Mouse (Mus musculus) left cerebral cortex, adult 8-10 months (tissue): ENCODE data around the gene Gm20388. TPM values are rescaled to one million over a fixed set of nuclear protein-coding genes. Genes with fewer than 3 reads are reported as not detected.
"Not testable (repeated sequence)": the region's sequence is repeated elsewhere in the genome, so short reads cannot be mapped to it uniquely, and the experiment has no call there.

ENCODE experiments used
- DNase-seq, 2 experiments: peaks; one replicate each; pipeline ENCODE4 v3.0.0; 2022; ENCODE audit warnings: low spot score in 2 of 2
- total RNA-seq, 4 experiments: library from RNA; stranded (reverse); gene quantifications; 2 replicates each; pipeline ENCODE4 v1.2.4; 2022

Gm20388 gene
- total RNA-seq, 4 experiments from 2014 or later: 10.4 to 20.8 (median 16.4) TPM

DNA sequence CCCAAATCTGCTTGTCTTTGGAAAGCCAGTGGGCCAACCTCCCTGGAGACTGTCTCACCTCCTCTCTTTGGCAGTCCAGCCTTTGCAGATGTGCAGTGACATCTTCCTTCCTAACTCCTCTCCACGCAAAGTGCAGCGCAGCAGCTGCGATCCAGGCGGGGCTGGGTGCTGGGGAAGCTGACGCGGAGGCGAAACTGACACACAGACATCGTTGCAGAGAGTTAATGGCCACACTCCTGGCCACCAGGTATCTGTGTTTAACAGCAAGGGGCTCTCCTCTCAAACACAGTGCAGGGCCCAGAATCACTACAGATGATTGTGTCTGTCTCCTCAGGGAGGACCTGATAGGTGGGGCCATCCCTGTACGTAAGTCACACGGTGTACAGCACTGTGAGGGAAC lies 3360.5 kb downstream of the Gm20388 start:
- no peak for DNase-seq

DNA sequence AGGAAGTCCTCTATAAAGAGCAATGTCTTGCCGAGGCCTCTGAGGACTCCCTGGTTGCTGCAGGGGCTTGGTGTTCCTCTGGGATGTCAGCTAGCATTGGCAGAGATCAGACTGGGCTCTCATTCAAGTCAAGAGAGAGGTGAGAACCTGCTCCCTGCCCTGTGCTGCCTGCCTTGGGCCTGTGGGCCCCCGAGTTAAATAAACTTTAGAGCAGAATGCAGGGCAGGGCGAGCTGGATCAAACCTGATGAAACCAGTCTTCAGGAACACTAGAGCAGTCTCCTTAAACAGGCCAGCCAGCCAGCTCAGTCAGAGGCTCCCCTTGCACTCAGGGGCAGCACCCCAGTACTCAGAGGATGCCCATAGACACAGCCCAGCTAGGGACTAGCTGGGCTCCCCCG lies 3361.3 kb downstream of the Gm20388 start:
- no peak for DNase-seq

DNA sequence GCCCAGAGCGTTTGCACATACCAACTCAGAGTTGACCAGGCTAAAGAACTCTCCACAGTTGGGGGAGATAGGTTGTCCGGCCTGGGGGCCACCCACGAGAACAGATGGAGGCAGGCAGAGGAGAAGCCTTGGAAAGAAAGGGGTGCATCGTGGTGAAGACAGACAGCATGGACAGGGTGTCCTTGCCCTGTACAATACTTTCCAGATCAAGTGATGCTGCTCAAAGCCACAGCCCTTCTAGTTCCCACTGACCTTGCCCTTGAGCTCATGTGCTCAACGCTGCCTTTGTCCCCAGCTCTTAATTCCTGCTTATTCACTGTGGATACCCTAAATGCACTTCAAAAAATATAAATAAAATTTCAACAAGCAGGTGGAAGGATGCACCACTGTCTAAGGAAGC lies 3363.8 kb downstream of the Gm20388 start:
- DNase-seq: no peak

DNA sequence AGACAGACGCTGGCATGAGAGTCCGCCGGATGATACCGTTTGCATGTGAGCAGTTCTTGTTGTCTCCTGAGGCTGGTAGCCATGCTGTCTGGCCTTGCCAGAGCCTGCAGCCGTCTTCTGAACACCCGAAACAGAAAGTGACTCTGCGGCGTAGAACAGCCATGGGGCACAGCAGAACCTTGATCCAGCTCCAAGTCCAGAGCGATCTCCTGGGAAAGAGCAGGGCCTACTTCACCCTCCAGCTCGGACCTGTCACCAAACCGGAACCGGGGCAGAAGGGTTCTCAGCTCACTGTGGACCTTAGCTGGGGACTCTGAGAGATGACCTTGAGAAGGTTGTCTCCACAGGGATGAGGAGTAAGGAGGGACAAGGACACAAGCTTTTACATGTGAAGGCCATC lies 3364.5 kb downstream of the Gm20388 start:
- no peak for DNase-seq

DNA sequence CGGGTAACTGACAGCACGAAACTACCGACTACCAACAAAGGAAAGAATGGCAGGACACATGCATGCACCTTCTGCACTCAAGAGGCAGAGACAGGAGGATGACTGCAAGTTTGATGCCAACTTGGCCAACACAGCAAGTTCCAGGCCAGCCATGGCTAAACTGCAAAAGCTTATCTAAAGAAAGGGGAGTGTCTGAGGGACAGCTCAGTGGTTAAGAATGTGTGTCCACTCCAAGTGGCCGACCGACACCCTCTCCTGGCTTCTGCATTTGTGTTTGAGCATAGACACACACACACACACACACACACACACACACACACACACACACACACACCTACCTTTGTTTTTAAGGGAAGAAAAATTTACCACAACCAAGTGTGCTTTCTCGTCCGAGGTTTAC lies 3367.8 kb downstream of the Gm20388 start:
- DNase-seq: no peak

DNA sequence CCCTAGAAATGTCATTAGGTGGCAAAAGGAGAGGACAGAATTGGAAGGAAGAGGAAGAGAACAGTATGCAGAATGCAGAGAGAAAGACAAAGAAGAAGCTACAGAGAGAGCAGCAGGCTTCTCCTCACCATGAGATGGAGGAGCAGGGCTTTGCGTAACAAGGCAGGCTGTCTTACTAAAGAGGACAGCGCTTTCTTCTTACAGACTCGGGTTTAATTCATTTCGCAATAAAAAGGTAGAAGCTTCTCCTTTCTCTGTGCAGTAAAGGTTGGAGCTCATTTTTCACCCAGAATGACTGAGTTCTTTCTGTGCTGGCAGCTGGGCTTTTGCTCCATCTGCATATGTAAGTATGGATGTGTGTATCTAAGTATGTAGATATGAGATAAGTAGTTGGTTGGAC lies 3369.2 kb downstream of the Gm20388 start:
- no peak for DNase-seq

DNA sequence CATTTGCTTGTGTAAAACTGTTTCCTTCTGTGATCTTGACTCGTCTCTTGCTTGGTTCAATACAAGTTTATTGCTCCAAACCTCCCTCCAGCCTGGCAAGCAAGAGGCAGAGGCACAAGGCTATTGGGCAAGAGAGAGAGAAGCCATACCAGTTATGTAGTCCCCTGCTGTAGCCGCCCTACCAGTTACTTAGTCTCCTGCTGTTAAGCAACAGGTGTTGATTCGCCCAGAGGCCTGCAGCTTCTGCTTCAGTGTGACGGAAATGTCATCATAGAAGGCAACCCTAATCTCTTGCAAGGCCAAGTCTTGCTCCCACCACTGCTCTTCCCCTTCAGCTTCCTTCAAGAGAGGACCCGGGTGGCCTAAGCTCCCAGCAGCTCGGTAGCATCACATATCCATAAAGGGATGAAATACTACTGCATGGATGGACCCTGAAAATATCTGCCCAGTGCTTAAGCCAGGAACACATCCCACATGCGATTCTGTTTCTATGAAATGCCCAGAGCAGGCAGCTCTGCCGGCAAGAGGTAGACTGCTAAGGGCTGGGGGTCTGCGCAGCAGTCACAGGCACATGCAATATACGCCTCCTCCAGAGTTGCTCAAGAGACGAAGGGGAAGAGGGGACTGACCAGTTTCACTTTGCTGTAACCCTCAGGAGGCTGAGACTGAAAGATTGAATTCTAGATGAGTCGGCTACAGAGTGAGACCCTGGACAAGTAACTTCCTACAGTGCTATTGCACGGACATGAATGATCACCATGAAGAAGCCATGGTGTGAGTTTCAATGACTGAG lies 3369.9 kb downstream of the Gm20388 start:
- no peak for DNase-seq

DNA sequence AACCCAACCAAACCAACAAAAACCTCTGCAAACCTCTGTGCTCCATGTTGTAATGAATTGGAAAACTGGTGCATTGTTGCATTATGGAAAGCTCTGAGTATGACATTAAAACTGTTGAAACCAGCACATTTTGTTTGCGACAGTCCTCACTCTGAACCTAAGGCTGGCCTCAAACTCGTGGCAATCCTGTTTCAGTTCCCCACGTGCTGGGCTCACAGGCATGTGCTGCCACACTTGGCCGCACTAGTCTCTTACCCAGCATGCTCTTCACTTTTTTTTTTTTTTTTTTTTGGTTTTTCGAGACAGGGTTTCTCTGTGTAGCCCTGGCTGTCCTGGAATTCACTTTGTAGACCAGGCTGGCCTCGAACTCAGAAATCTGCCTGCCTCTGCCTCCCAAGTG lies 3372.4 kb downstream of the Gm20388 start:
- DNase-seq: not testable (repeated sequence)

DNA sequence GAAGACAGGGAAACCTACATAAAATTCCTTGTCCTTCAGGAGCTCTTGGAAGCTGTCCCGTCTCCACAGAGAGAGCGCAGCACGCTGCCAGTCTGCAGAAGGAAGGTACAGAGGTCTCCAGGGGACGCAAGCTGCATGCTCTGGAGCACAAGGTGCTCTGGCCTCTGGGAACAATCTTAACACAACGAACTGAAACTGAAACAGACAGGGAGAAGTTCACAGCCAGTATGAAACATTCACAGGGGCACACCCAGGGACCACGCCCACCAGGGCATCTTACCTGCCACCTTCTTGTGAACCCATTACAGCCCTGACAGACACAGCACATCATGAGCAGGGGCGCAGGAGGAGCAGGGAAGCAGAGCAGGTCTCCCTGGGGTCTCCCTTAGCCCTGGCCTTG lies 3373.3 kb downstream of the Gm20388 start:
- no peak for DNase-seq

DNA sequence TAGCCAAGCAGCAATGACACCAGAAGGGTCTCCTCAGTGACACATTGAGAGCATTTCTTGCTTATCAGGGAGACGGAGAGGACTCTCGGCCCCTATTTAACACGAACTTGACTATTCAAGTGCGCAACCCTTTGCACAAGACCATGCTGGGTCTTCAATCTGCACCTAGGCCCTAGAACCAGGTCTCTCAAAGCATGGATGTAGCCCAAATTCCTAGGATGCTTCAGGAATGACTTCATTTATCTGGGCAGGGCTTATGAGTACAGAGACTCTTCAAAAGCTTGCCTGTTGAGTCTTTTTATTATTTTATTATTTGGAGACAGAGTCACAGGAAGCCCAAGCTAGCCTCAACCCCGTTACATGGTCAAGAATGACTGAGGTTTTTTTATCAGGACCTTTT lies 3373.9 kb downstream of the Gm20388 start:
- no peak for DNase-seq

DNA sequence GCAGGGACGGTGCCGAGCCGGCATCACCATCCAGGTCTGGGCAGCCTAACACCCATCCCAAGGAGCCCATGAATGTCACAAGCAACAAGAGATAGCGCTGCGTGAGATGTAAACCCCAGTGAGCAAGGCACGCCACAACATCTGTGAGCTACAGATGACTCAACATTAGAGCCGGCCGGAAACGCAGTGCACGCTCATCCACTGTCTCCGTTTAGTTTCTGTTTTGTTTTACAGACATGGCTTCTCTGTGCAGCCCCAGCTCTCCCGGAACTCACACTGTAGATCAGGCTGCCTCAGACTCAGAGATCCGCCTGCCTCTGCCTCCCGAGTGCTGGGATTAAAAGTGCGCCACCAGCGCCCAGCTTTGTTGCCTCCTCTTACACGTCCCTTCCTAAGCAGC lies 3376.7 kb downstream of the Gm20388 start:
- no peak for DNase-seq

DNA sequence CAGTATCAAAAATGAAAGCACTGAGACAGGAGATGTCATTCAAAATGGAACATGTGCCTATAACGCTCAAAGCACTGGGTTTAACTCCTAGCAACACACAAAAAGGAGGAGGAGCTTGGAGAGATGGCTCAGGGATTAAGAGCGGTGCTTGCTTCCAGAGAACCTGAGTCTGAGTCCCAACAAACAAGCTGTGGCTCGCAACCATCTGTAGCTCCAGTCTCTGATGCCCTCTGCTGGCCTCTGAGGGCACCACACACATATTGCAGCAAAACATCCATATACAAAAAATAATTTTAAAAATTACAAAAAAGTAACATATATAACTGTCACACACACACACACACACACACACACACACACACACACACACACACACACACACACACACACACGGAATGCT lies 3379.5 kb downstream of the Gm20388 start:
- DNase-seq: no peak

DNA sequence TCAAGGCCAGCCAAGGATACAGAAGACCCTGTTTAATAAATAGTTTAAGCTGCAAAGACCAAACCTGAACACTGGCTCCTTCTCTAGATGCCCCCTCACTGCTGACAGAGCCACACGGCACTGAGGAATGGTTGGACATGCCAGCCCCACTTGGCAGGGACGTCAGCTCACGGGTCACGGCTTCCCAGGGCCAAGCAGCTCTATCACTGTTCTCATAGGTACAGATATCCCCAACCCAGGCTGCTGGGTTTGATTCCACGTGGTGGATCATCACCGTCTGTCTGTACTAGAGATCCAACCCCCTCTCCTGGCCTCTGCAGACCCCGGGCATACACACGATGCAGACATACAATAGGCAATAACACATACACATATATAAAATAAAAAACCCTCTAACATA lies 3380.0 kb downstream of the Gm20388 start:
- no peak for DNase-seq

DNA sequence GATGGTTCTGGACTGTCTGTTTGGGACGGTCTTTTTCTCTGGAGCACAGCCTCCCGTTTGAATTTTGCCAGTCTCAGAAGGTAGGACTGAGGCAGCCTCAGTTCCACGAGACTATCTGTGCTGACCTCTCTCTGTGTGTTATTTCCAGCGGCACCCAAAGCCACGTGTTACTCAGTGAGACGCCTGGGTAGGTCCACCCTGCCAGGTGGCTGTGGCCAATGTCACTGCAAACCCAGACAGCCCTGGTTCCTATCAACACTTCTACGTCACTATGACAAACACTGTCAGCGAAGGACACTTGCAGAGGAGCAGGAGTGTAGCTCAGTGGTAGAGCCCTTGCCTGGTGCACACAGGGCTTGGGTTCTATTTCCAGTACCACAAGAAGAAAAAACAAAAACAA lies 3381.1 kb downstream of the Gm20388 start:
- no peak for DNase-seq

DNA sequence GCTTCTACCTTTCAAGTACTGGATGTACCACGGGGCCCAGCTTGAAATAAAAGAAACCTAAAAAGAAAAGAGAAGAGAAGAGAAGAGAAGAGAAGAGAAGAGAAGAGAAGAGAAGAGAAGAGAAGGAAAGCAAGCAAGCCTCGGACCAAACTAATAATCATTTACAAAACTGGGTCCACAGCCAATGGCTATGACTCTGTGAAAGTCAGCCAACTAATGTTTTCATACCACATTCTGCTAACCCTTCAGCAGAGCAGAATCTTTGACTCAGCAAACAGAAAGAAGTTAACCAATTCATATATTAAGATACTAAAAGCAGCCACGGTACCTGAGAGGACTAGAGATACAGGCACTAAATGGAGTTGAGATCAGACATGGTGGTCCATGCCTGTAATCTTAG lies 3381.6 kb downstream of the Gm20388 start:
- DNase-seq: no peak

DNA sequence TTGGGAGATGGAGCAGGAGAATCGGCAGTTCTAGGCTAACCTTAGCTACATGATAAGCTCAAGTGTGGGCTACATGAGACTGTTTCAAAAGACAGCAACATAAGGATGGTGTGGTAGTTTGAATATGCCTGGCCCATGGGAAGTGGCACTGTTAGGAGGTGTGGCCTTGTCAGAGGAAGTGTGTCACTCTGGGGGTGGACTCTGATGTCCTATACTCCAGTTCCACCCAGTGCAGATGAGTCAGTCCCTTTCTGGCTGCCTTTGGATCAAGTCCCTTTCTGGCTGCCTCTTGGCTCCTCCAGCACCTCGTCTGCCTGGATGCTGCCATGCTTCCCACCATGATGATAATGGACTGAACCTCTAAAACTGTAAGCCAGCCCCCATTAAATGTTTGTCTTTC lies 3382.1 kb downstream of the Gm20388 start:
- DNase-seq: no peak

DNA sequence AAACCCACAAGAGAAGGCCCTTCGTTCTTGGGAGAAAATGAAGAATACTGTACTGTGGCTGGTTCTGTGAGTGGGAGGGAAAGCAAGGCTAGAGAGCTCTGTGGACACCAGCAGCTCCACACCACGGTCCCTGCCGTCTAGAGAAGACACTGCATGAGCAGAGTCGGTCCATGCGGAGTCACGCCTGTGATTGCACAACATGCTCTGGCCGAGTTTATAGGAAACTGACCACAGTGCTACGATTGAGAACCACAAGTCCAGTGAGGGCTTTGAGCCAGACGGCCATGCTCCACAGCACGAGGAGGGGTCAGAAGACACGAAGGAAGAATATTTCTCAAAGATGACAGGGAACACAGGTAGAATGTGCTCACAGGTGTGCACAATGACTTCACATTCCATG lies 3387.7 kb downstream of the Gm20388 start:
- DNase-seq: no peak

DNA sequence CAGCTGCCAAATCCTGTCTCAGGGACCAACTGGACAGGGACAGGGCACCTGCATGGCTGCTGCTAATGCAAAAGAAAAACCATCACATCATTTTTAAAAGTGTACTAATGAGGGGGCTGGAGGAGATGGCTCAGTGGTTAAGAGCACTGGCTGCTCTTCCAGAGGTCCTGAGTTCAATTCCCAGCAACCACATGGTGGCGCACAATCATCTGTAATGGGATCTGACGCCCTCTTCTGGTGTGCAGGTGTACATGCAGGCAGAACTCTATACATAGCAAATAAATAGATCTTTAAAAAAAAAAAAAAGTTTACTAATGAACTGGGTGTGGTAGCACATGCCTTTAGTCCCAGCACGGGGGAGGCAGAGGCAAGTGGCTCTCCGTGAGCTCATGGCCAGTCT lies 3398.1 kb downstream of the Gm20388 start:
- DNase-seq: no peak

DNA sequence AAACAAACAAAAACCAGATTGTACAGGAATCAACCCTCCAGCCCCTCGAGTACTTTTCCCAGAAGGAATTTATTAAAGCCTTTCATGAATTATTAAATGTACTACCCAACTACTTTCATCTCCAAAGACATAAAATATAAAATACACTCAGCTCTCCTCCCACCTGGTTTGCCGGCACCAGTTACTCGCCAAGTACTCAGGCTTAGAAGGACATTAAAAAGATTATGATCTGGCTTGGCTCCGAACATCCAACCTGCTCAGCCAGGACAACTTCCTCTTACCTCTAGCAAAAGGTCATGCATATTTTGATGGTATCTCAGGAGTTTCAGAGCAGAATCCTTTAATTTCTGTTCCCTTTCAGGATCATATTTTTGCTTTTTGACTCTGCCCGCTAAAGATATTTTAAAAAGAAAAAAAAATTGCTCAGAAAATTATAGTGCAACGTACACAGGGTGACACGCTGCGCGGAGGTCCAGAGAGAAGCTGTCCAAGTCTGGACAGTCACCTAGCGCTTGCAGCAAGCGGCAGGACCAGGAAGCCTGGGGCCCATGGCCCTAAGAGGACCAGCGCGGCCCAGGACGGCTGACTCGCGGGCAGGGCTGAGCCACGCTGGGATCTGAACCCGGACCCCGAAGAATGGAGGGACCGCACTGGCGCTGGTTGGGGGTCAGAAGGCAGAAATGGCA lies 3407.3 kb downstream of the Gm20388 start:
- no peak for DNase-seq

DNA sequence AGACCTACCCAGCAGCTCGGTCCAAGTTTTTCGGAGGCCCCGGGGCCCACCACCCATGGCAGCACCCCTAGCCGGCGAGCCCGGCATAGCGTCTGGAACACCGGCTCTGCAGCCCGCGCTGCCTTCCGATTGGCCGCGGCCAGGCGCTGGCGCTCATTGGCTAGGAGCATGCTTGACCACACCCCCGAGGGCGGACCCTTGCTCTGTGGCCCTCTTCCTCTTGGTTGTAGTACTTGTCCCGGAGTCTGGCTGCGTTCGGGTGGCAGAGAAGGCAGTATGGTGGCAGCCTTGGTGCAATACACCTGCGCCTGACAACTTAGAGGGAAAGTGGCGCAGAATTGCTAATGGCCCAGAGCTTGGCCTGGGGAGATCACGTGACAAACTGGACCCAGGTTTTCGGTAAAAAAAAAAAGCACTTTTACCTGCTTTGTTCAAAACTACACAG lies 3407.8 kb downstream of the Gm20388 start, which contains the start of gene Fanca:
Fanca (minus strand) TSS at position 110 of the 445 bp plus-strand sequence.
- peak; percentile 67 to 87 for DNase-seq

DNA sequence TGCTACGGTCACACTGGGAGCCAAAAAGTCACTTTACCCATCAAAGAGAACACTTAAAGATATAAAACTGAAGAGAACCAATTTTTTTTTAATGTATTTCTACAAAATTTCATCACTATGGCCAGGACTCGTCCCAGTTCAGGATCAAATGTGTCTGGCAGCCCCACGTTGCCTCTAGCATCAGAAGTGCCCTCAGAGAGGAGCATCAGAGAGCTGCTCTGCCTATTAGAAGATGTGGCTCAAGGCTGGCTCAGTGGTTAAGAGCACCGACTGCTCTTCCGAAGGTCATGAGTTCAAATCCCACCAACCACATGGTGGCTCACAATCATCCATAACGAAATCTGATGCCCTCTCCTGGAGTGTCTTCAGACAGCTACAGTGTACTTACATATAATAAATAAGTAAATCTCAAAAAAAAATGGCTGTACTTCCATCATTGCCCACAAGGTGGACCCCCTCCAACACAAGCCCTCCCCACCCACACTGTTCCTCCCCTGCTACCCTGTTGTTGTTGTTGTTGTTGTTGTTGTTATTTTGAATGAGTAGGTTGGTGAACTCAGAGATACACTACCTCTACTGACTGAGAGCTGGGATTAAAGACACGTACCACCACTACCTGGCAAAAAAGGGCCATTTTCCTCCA lies 3409.0 kb downstream of the Gm20388 start:
- DNase-seq: no peak

DNA sequence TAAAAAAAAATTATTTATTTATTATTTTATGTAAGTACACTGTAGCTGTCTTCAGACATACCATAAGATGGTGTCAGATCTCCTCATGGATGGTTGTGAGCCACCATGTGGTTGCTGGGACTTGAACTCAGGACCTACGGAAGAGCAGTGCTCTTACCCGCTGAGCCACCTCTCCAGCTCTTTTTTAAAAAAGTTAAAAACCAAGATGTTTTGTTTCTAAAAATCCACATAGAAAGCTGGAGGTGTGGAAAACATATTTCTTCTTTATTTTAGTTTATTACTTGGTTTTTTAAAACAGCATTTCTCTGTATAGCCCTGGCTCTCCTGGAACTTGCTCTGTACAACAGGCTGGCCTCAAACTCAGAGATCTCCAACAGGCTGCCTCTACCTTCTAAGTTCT lies 3417.9 kb downstream of the Gm20388 start:
- no peak for DNase-seq
